Comparison of ENCODE assay signal across 8 mouse cellular contexts in the genomic region with DNA sequence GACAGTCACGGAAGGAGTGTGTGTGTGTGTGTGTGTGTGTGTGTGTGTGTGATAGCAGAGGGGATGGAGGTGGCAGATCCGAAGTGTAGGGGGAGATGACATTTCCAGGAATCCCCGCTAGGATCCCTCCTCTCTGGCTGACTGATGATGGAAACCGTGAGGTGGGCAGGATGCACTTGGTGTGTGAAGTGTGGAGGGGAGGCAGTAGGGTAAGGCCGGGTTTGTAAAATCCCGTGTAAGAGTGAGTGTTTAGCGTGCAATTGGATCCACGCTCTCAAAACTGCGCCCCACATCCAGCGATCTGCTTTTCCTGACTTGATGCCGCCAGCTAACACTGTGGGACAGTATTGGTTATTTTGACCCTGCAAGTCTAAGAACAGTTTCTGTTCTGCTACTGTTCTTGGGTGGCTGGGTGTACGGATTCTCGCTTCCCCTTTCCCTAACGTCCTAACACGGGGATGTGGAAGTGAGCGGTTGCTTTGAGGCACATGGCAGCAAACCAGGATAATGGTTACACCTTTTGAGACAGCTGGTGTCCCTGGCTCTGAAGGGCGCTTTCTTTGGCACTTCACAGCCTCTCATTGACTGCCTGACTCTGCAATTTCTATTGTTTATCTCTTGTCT. TPM values are rescaled to one million over a fixed set of nuclear protein-coding genes. Genes with fewer than 3 reads are reported as not detected.
DNase-seq lines count a peak whose midpoint lies in the region; ATAC-seq and TF ChIP-seq lines count a peak whose summit lies in the region.

No protein-coding gene starts in this region.

- DNase-seq in retina, embryonic 14.5 days (ENCODE audit: low spot score), result peak; percentile 12
- DNase-seq in retina, postnatal 1 day, result no peak
- peak; percentile 77 for DNase-seq in cerebellum, adult 9-11 months
- no peak for DNase-seq in limb, embryonic 14.5 days (ENCODE audit: low spot score)
- DNase-seq in monocyte, adult 2 months (ENCODE audit: low read depth in 1 of 2, low spot score in 2 of 2), result peak; percentile 63 to 76
- no peak for DNase-seq in adipocyte (ENCODE audit: low spot score)
- DNase-seq in thymus, postnatal 14 days, result no peak

- H3K27me3 ChIP-seq in heart, embryonic 11.5 days (ENCODE audit: control insufficient read depth, insufficient read depth, low read length), result peaks cover 16% of the 10 kb centered on the region
- H3K27me3 ChIP-seq in limb, embryonic 14.5 days (ENCODE audit: control insufficient read depth, insufficient read depth, low read length), result peaks cover 9% of the 10 kb centered on the region

- H3K4me1 ChIP-seq in heart, embryonic 11.5 days (ENCODE audit: control insufficient read depth, insufficient read depth, low read length), result no peaks in the 10 kb centered on the region
- H3K4me1 ChIP-seq in limb, embryonic 14.5 days (ENCODE audit: control insufficient read depth, insufficient read depth, low read length), result peaks cover 5% of the 10 kb centered on the region; the same call in 1 of the 2 replicates

- no peak for ATAC-seq in heart, embryonic 11.5 days (replicated peaks; ENCODE audit: insufficient number of reproducible peaks, low FRiP score, low TSS enrichment)
- ATAC-seq in limb, embryonic 14.5 days (ENCODE audit: low FRiP score, low read depth), result 0 out of 2 replicates have a peak, but pooled peaks have one; percentile 8

- no peak overlapping the region for H3K27ac ChIP-seq in heart, embryonic 11.5 days (ENCODE audit: low read depth, low read length)
- no peak overlapping the region for H3K27ac ChIP-seq in limb, embryonic 14.5 days (replicated peaks; ENCODE audit: low read depth, low read length)

- no peak for TF ChIP-seq POLR2A in limb, embryonic 14.5 days (IDR thresholded peaks at IDR 0.05; ENCODE audit: borderline replicate concordance, extremely low read depth, insufficient read depth, insufficient read length)

- H3K4me2 ChIP-seq in heart, embryonic 11.5 days, result peak overlapping the region; percentile 93
- peak overlapping the region; percentile 83 for H3K4me2 ChIP-seq in limb, embryonic 14.5 days (replicated peaks; ENCODE audit: low read depth, low read length, severe bottlenecking)

- H3K4me3 ChIP-seq in heart, embryonic 11.5 days (ENCODE audit: low read depth, low read length), result peak overlapping the region; percentile 80
- peak overlapping the region; percentile 70 for H3K4me3 ChIP-seq in limb, embryonic 14.5 days (replicated peaks; ENCODE audit: low read length)

- H3K9ac ChIP-seq in heart, embryonic 11.5 days (ENCODE audit: low read depth, low read length), result no peak overlapping the region
- H3K9ac ChIP-seq in limb, embryonic 14.5 days (ENCODE audit: low read depth, low read length, severe bottlenecking), result peak overlapping the region; percentile 75

- no peaks in the 10 kb centered on the region for H3K36me3 ChIP-seq in heart, embryonic 11.5 days (ENCODE audit: control insufficient read depth, insufficient read depth, low read length)
- no peaks in the 10 kb centered on the region for H3K36me3 ChIP-seq in limb, embryonic 14.5 days (ENCODE audit: control insufficient read depth, insufficient read depth, low read length)

- no peaks in the 10 kb centered on the region for H3K9me3 ChIP-seq in heart, embryonic 11.5 days (replicated peaks; ENCODE audit: control insufficient read depth, low read length)
- H3K9me3 ChIP-seq in limb, embryonic 14.5 days (ENCODE audit: control insufficient read depth, low read length), result no peaks in the 10 kb centered on the region

- 4% methylated on average over 17 of the region's 17 CpGs for WGBS in heart, embryonic 11.5 days (ENCODE audit: insufficient replicate concordance)
- WGBS in limb, embryonic 14.5 days, result 5% methylated on average over 17 of the region's 17 CpGs

RNA-seq across cellular contexts. Expression of a gene that starts 0.7 kb away (rescaled TPM):
- polyA plus RNA-seq in heart, embryonic 11.5 days (2014; fragmentation: Nextera tagmentation; extraction: Ambion mirVana), result 0.28 and 0.40 TPM in 2 replicates
- 2.5 and 2.8 TPM in 2 replicates for polyA plus RNA-seq in limb, embryonic 14.5 days (2012; rRNA removed)
- polyA plus RNA-seq in limb, embryonic 14.5 days (2014; fragmentation: Nextera tagmentation; extraction: Ambion mirVana), result 0.55 and 0.73 TPM in 2 replicates

Comparison
In these comparisons a context has a peak if more than half of its experiments do, and no peak if none do; other contexts are left out.
1. DNase-seq: peak in retina, embryonic 14.5 days (single experiment), cerebellum, adult 9-11 months (single experiment) and monocyte, adult 2 months (2 of 2); none in retina, postnatal 1 day (single experiment), limb, embryonic 14.5 days (single experiment), adipocyte (single experiment) and thymus, postnatal 14 days (single experiment).